In the genomic region with DNA sequence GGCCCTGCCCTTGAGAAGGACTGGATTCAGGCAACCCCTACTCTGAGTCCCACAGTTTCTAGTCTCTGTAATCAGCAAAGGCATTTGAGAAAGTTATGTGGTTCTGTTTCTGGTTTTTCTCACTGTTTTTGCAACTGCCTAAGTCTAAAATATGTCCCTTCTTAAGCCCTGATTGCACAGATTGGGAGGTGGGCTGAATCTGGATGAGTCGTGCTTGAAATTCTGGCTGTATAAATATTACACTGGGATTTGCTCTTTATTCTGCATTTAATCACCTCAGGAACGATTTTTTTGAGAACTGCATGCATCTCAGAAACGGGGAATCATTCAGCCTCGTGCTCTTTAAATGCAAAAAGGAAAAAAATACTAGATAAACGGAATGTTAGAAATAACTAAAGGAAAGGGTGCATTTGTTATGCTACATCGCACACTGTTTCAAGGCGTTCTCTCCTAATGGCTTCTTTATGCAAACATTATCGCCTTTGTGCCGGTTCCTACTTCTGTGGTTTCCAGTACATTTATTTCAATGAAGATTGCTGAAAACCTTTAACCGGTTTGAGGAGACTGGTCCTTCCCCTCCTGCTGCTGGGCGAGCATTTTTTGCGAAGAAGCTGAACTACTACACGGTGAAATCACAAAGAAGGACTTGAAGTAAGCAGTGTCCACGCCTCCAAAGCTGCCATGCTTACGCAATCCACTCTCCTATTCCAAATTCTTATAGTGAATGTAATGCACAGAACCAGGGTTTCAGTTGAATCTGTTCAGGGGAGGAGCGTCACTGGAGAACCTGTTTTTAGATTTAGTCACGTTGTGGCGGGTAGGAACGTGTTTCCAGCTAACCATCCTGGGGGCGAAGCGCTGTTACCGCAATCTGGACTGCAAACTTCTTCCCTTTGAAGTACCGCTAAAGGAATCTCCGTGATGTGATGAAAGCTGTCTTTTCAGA, we compare ENCODE assay signal across 9 mouse cellular contexts.
DNase-seq lines count a peak whose midpoint lies in the region; ATAC-seq and TF ChIP-seq lines count a peak whose summit lies in the region.
"Had no signal": no experiment of that assay in that cellular context is flagged by ENCODE, and none has a peak within 500 bp of the region (broad histone marks: within the 10 kb centered on the region; RNA-seq: fewer than 3 reads in every experiment).

No protein-coding gene starts in this region.

- H3K36me3 ChIP-seq in liver, postnatal 0 days (replicated peaks; ENCODE audit: insufficient read depth, low read length) = no peaks in the 10 kb centered on the region

- peak; percentile 23 for DNase-seq in lung, postnatal 36 days
- no peak for DNase-seq in lung, postnatal 25 days (ENCODE audit: low spot score)
- peak; percentile 40 to 50 for DNase-seq in frontal cortex, postnatal 10 days (ENCODE audit: low spot score in 2 of 2)
- DNase-seq in left cerebral cortex, adult 18-20 months (ENCODE audit: low spot score in 2 of 2) = peak; percentile 58 to 67
- DNase-seq in right cerebral cortex, postnatal 4 days = peak; percentile 23
- no peak for DNase-seq in liver, postnatal 0 days
- no peak for DNase-seq in cerebellum, postnatal 25 days
- no peak for DNase-seq in embryo, embryonic 11 days
- DNase-seq: lung, postnatal 10 days had no signal

- 74% methylated on average over 24 of the region's 24 CpGs for WGBS in liver, postnatal 0 days (ENCODE audit: insufficient replicate concordance)

- peaks cover 10% of the 10 kb centered on the region; the same call in 1 of the 2 replicates for H3K4me1 ChIP-seq in liver, postnatal 0 days (ENCODE audit: insufficient read depth)

- H3K4me3 ChIP-seq in liver, postnatal 0 days (ENCODE audit: low read depth, low read length) = no peak overlapping the region

- no peak overlapping the region for H3K9ac ChIP-seq in liver, postnatal 0 days (replicated peaks)

- H3K27me3 ChIP-seq in liver, postnatal 0 days (ENCODE audit: insufficient read depth, low read length) = no peaks in the 10 kb centered on the region

- no peak overlapping the region for H3K4me2 ChIP-seq in liver, postnatal 0 days (ENCODE audit: low read depth, low read length)

- no peak for TF ChIP-seq CTCF in liver, postnatal 0 days (IDR thresholded peaks at IDR 0.05; ENCODE audit: low read depth)

- H3K9me3 ChIP-seq in liver, postnatal 0 days (ENCODE audit: low read length) = no peaks in the 10 kb centered on the region

- no peak for ATAC-seq in liver, postnatal 0 days

- TF ChIP-seq EP300 in liver, postnatal 0 days (IDR thresholded peaks at IDR 0.05; ENCODE audit: low read depth) = no peak

- no peak overlapping the region for H3K27ac ChIP-seq in liver, postnatal 0 days (ENCODE audit: low read depth)

Comparison
In these comparisons a context has a peak if more than half of its experiments do, and no peak if none do; other contexts are left out.
1. DNase-seq: peak in lung, postnatal 36 days (single experiment), frontal cortex, postnatal 10 days (2 of 2), left cerebral cortex, adult 18-20 months (2 of 2) and right cerebral cortex, postnatal 4 days (single experiment); none in lung, postnatal 25 days (single experiment), liver, postnatal 0 days (single experiment), cerebellum, postnatal 25 days (0 of 2) and embryo, embryonic 11 days (single experiment).